ENCODE assay signal across 16 mouse cellular contexts in genomic region chr10:92081199-92081598, GRCm38 (mm10).
A peak's percentile ranks its signal among the peaks of the same experiment; 100 is the strongest.
DNase-seq lines count a peak whose midpoint lies in the region; ATAC-seq and TF ChIP-seq lines count a peak whose summit lies in the region.
"Had no signal": no experiment of that assay in that cellular context is flagged by ENCODE, and none has a peak within 500 bp of the region (broad histone marks: within the 10 kb centered on the region; RNA-seq: fewer than 3 reads in every experiment).

No protein-coding gene starts in this region.

- 0 out of 2 replicates have a peak, but pooled peaks have one; percentile 33 for ATAC-seq in neural tube, embryonic 15.5 days (ENCODE audit: low FRiP score)
- no peak for ATAC-seq in hindbrain, embryonic 13.5 days (ENCODE audit: low FRiP score)
- ATAC-seq in midbrain, embryonic 13.5 days = 0 out of 2 replicates have a peak, but pooled peaks have one; percentile 31
- ATAC-seq in lung, postnatal 0 days = no peak
- ATAC-seq: CD4-positive, CD25-positive, alpha-beta regulatory T cell, adult 4 months had no signal

- intact Hi-C loops in left cerebral cortex, postnatal 14 days (cut with DNase I) = no loop called here

- no peak overlapping the region for H3K4me3 ChIP-seq in neural tube, embryonic 15.5 days (replicated peaks)
- no peak overlapping the region for H3K4me3 ChIP-seq in hindbrain, embryonic 13.5 days
- no peak overlapping the region for H3K4me3 ChIP-seq in midbrain, embryonic 13.5 days (replicated peaks)
- no peak overlapping the region for H3K4me3 ChIP-seq in lung, postnatal 0 days (ENCODE audit: low read depth, low read length)
- H3K4me3 ChIP-seq: heart, embryonic 12.5 days; kidney, embryonic 15.5 days; liver, embryonic 15.5 days had no signal

- TF ChIP-seq CTCF in lung, postnatal 0 days (IDR thresholded peaks at IDR 0.05) = no peak

- H3K36me3 ChIP-seq in neural tube, embryonic 15.5 days = peaks cover 23% of the 10 kb centered on the region
- peaks cover 32% of the 10 kb centered on the region for H3K36me3 ChIP-seq in hindbrain, embryonic 13.5 days
- peaks cover 46% of the 10 kb centered on the region for H3K36me3 ChIP-seq in midbrain, embryonic 13.5 days
- no peaks in the 10 kb centered on the region for H3K36me3 ChIP-seq in lung, postnatal 0 days (ENCODE audit: insufficient read depth, low read length)
- H3K36me3 ChIP-seq: heart, embryonic 12.5 days; kidney, embryonic 15.5 days; liver, embryonic 15.5 days had no signal

- WGBS in neural tube, embryonic 15.5 days = 18% methylated on average over 1 of the region's 1 CpGs
- WGBS in hindbrain, embryonic 13.5 days = 9% methylated on average over 1 of the region's 1 CpGs
- 6% methylated on average over 1 of the region's 1 CpGs for WGBS in midbrain, embryonic 13.5 days
- 34% methylated on average over 1 of the region's 1 CpGs for WGBS in lung, postnatal 0 days

- DNase-seq in neural tube, embryonic 10.5 days (ENCODE audit: extremely low spot score, low spot score) = no peak
- DNase-seq in lung, postnatal 0 days (ENCODE audit: low spot score) = no peak
- DNase-seq in adrenal gland, adult 2 months = no peak
- no peak for DNase-seq in left cerebral cortex, postnatal 14 days (ENCODE audit: low spot score in 2 of 2)
- DNase-seq: cerebellum, adult 11 months; gastrocnemius, postnatal 14 days; heart, postnatal 4 days; left cerebral cortex, postnatal 4 days; right cerebral cortex, postnatal 14 days had no signal

- H3K4me2 ChIP-seq in neural tube, embryonic 15.5 days = no peak overlapping the region
- no peak overlapping the region for H3K4me2 ChIP-seq in hindbrain, embryonic 13.5 days
- H3K4me2 ChIP-seq in midbrain, embryonic 13.5 days (replicated peaks) = no peak overlapping the region
- no peak overlapping the region for H3K4me2 ChIP-seq in lung, postnatal 0 days (replicated peaks; ENCODE audit: low read depth, low read length)
- H3K4me2 ChIP-seq: heart, embryonic 12.5 days; kidney, embryonic 15.5 days; liver, embryonic 15.5 days had no signal

- H3K9me3 ChIP-seq in neural tube, embryonic 15.5 days (replicated peaks) = no peaks in the 10 kb centered on the region
- H3K9me3 ChIP-seq in hindbrain, embryonic 13.5 days = no peaks in the 10 kb centered on the region
- no peaks in the 10 kb centered on the region for H3K9me3 ChIP-seq in midbrain, embryonic 13.5 days
- no peaks in the 10 kb centered on the region for H3K9me3 ChIP-seq in lung, postnatal 0 days (ENCODE audit: low read length)
- H3K9me3 ChIP-seq: heart, embryonic 12.5 days; kidney, embryonic 15.5 days; liver, embryonic 15.5 days had no signal

- H3K9ac ChIP-seq in neural tube, embryonic 15.5 days (replicated peaks) = no peak overlapping the region
- H3K9ac ChIP-seq in hindbrain, embryonic 13.5 days = no peak overlapping the region
- H3K9ac ChIP-seq in midbrain, embryonic 13.5 days (replicated peaks) = no peak overlapping the region
- no peak overlapping the region for H3K9ac ChIP-seq in lung, postnatal 0 days (replicated peaks; ENCODE audit: low read depth)
- H3K9ac ChIP-seq: heart, embryonic 12.5 days; kidney, embryonic 15.5 days; liver, embryonic 15.5 days had no signal

- H3K27me3 ChIP-seq in neural tube, embryonic 15.5 days (replicated peaks) = no peaks in the 10 kb centered on the region
- no peaks in the 10 kb centered on the region for H3K27me3 ChIP-seq in hindbrain, embryonic 13.5 days
- H3K27me3 ChIP-seq in midbrain, embryonic 13.5 days = no peaks in the 10 kb centered on the region
- no peaks in the 10 kb centered on the region for H3K27me3 ChIP-seq in lung, postnatal 0 days (replicated peaks; ENCODE audit: insufficient read depth, low read length)
- H3K27me3 ChIP-seq: heart, embryonic 12.5 days; liver, embryonic 15.5 days had no signal

- peaks cover 12% of the 10 kb centered on the region for H3K4me1 ChIP-seq in neural tube, embryonic 15.5 days
- peaks cover 35% of the 10 kb centered on the region for H3K4me1 ChIP-seq in hindbrain, embryonic 13.5 days (replicated peaks)
- H3K4me1 ChIP-seq in midbrain, embryonic 13.5 days (replicated peaks) = peaks cover 49% of the 10 kb centered on the region
- no peaks in the 10 kb centered on the region for H3K4me1 ChIP-seq in lung, postnatal 0 days (ENCODE audit: insufficient read depth, low read depth, low read length)
- H3K4me1 ChIP-seq: heart, embryonic 12.5 days; liver, embryonic 15.5 days had no signal

- H3K27ac ChIP-seq in neural tube, embryonic 15.5 days (replicated peaks) = no peak overlapping the region
- peak overlapping the region; percentile 70 for H3K27ac ChIP-seq in hindbrain, embryonic 13.5 days
- peak overlapping the region; percentile 79 for H3K27ac ChIP-seq in midbrain, embryonic 13.5 days
- no peak overlapping the region for H3K27ac ChIP-seq in lung, postnatal 0 days (ENCODE audit: low read length)
- H3K27ac ChIP-seq: kidney, embryonic 15.5 days; liver, embryonic 15.5 days had no signal

- TF ChIP-seq EP300 in lung, postnatal 0 days (IDR thresholded peaks at IDR 0.05) = no peak

Comparison
In these comparisons a context has a peak if more than half of its experiments do, and no peak if none do; other contexts are left out.
1. ATAC-seq: peak in neural tube, embryonic 15.5 days (single experiment) and midbrain, embryonic 13.5 days (single experiment); none in hindbrain, embryonic 13.5 days (single experiment) and lung, postnatal 0 days (single experiment).
2. H3K27ac ChIP-seq: peak in hindbrain, embryonic 13.5 days (single experiment) and midbrain, embryonic 13.5 days (single experiment); none in neural tube, embryonic 15.5 days (single experiment) and lung, postnatal 0 days (single experiment).